Mouse (Mus musculus) layer of hippocampus, adult 8-10 months (tissue): ENCODE measurements around the gene Odf2. TPM values are rescaled to one million over a fixed set of nuclear protein-coding genes. Genes with fewer than 3 reads are reported as not detected.
A peak's percentile ranks its signal among the peaks of the same experiment; 100 is the strongest.

Experiments used
- DNase-seq, 2 experiments: peaks; one replicate each; pipeline ENCODE4 v3.0.0; 2022; ENCODE audit warnings: low spot score in 2 of 2
- total RNA-seq, 4 experiments: library from RNA; stranded (reverse); gene quantifications; 2 replicates each; pipeline ENCODE4 v1.2.4; 2022

Gene Odf2
- total RNA-seq: 100 to 1,000 TPM; 104 to 124 (median 114) TPM

- peak; percentile 99 for DNase-seq
Observed at GRCm38 (mm10) chr2:29889066-29889944, at the start of gene Odf2. Gene Odf2, plus strand, starts transcription at chr2:29889221.

GRCm38 (mm10) chr2:29839460-29839859 lies 49.6 kb upstream of the Odf2 start:
- DNase-seq: no peak

- peak in 1 of 2 experiments; percentile 57 for DNase-seq
Observed at GRCm38 (mm10) chr2:29843231-29844105, 45.6 kb upstream of the Odf2 start.

- no peak for DNase-seq
Observed at GRCm38 (mm10) chr2:29844115-29844514, 44.9 kb upstream of the Odf2 start.

DNA sequence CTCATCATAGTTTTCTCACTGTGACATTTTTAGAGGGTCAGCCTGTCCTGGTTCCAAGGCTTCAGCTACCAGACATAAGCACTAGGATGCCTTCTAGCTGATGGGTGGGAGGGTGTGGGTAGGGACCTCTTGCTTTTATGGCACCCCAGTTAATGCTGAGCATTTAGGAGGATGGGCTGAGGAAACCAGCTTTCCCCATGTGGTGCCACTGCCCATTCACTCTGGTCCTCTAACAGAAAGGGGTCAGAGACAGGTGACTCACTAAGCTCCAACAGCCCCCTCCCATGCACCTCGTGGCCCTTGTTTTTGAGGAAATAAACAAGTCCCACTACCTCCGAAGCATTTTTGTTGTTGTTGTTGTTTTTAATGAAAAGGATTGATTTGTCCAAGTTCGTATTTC lies 44.4 kb upstream of the Odf2 start:
- no peak for DNase-seq

- no peak for DNase-seq
Observed at GRCm38 (mm10) chr2:29845636-29846035, 43.4 kb upstream of the Odf2 start.

- DNase-seq: peak in 1 of 2 experiments; percentile 50
Observed at GRCm38 (mm10) chr2:29846061-29846853, 42.8 kb upstream of the Odf2 start.

DNA sequence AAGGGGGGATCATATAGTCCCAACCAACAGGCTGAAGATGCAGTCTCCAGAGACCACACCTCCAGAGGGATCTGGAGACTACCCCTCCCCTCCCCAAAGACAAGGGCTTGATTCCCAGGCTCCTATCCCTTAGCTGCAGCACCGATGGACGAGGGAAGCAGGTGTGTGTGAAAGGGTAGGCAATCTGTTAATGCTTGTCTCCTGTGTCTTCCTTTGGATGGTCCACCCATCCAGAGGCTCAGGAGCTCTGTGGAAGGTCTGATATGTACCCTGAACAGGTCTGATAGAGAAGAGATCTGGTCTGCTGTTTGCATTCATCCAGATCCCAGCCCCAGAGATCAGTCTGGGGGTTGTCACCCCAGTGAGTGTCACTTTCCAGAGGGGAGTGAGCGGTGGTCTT lies 42.1 kb upstream of the Odf2 start:
- DNase-seq: no peak

GRCm38 (mm10) chr2:29849041-29849440 lies 40.0 kb upstream of the Odf2 start:
- DNase-seq: no peak

GRCm38 (mm10) chr2:29849841-29850480 lies 39.1 kb upstream of the Odf2 start:
- DNase-seq: no peak

GRCm38 (mm10) chr2:29852957-29853485 lies 36.0 kb upstream of the Odf2 start:
- DNase-seq: no peak

DNA sequence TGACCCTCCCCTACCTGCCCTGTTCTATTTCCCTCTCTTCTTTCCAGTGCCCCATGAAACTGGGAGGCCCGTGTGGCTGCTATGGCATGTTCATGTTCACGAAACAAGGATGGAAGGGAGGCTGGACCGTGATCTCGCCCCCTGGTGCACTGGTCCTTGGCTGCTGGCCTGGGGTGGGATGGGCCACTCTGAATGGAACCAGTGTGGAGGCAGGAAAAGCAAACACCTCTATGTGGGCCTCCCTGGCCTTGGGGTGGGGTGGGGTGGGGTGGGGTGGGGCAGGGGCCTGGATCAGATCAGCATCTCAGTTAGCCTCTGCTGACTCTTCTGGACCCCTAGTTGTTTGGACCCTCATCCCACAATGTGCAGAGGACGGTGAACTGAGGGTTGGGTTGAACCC lies 35.3 kb upstream of the Odf2 start:
- DNase-seq: no peak

- DNase-seq: no peak
Observed at GRCm38 (mm10) chr2:29855585-29856210, 33.3 kb upstream of the Odf2 start.

DNA sequence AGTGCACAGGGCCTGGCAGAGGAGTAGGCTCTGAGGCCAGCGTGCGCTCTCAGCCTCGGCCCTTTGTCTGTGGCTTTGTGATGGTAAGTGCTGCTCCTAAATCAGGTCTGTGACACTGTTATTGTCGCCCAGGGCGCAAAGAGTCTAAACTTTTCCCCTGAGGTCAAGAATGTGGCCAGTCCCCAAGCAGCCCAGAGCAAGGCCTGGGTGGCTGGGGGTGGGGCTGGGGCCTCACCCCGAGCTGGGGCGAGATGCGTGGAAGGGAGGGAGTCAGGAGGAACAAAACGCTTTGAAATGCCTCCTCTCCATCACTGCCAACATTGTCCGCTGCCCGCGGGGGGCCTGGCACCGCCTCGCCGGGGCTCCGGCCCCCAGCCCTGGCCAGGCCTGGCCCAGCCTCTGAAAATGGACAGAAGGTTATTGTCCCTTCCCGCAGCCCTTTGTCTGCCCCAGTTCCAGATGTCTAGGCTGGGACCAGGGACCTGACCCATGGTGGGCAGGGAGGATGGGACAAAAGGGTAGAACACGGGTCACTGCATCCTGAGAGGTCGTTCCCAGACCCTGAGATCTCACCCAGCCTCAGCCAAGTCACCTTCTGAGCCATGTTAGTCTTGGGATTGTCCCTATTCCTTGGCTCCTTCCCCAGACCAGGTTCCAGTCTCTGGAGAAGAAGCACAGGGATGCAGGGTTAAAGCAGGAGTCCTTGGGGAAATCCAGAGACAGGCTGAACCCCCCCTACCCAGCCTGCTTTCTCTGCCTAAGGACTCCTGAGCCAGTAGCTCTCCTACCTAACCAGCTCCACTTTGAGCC lies 32.4 kb upstream of the Odf2 start:
- DNase-seq: peak; percentile 52 to 68

GRCm38 (mm10) chr2:29857341-29857740 lies 31.7 kb upstream of the Odf2 start:
- DNase-seq: no peak

- no peak for DNase-seq
Observed at GRCm38 (mm10) chr2:29857967-29858366, 31.1 kb upstream of the Odf2 start.

- peak in 1 of 2 experiments; percentile 52 for DNase-seq
Observed at GRCm38 (mm10) chr2:29858748-29859473, 30.1 kb upstream of the Odf2 start.

DNA sequence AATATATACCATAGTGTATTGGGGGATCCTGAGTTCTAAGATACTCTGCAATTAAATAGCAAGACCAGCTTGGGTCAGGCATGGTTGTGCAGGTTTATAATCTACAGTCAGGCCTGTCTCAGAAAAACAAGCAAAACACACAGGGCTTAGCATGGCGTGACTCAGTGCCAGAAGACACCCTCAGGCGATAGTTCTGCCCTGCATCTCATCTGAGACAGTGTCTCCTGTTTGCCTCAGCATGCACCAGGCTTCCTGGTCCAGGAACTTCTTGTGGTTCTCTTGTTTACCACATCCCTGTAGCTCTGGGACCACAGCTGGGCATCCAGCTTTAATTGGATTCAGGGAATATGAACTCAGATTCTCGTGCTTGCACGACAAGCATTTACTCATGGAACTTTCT lies 23.9 kb upstream of the Odf2 start:
- DNase-seq: no peak
